13 mouse cellular contexts compared by ENCODE assay signal in genomic region chr1:38729977-38730782, GRCm38 (mm10).
DNase-seq lines count a peak whose midpoint lies in the region; ATAC-seq and TF ChIP-seq lines count a peak whose summit lies in the region.
"Had no signal": no experiment of that assay in that cellular context is flagged by ENCODE, and none has a peak within 500 bp of the region (broad histone marks: within the 10 kb centered on the region; RNA-seq: fewer than 3 reads in every experiment).

No protein-coding gene starts in this region.

- ATAC-seq in hindbrain, embryonic 11.5 days (ENCODE audit: low FRiP score), result no peak
- ATAC-seq: lung, postnatal 0 days had no signal

- H3K36me3 ChIP-seq in hindbrain, embryonic 10.5 days, result no peaks in the 10 kb centered on the region
- H3K36me3 ChIP-seq in hindbrain, embryonic 11.5 days (ENCODE audit: control insufficient read depth, insufficient read depth, low read length), result no peaks in the 10 kb centered on the region

- no peak for DNase-seq in hindbrain, embryonic 10.5 days (ENCODE audit: low spot score)
- no peak for DNase-seq in hindbrain, embryonic 11.5 days (ENCODE audit: low spot score)
- peak; percentile 66 for DNase-seq in brain, embryonic 14.5 days (ENCODE audit: low read depth)
- peak; percentile 26 to 57 for DNase-seq in frontal cortex, postnatal 36 days (ENCODE audit: low spot score in 2 of 2)
- DNase-seq in left cerebral cortex, adult 9 months (ENCODE audit: low spot score in 2 of 2), result peak; percentile 44 to 51
- no peak for DNase-seq in yolk sac, embryonic 10.5 days (ENCODE audit: low spot score)
- no peak for DNase-seq in kidney, adult 9 months
- DNase-seq in spleen, postnatal 36 days (ENCODE audit: low spot score in 2 of 2), result no peak
- DNase-seq: cerebellum, adult 9-10 months; kidney, adult 2 months had no signal

- 91% methylated on average over 10 of the region's 10 CpGs for WGBS in hindbrain, embryonic 10.5 days
- 90% methylated on average over 10 of the region's 10 CpGs for whole genome bisulfite sequencing in hindbrain, embryonic 11.5 days

- TF ChIP-seq CTCF in brain, embryonic 14.5 days (IDR thresholded peaks at IDR 0.05; ENCODE audit: borderline replicate concordance, extremely low read depth, insufficient read depth, insufficient read length), result no peak

- H3K4me3 ChIP-seq in hindbrain, embryonic 10.5 days, result no peak overlapping the region
- no peak overlapping the region for H3K4me3 ChIP-seq in hindbrain, embryonic 11.5 days (ENCODE audit: low read depth, low read length)
- H3K4me3 ChIP-seq: erythroblast, embryonic 14.5 days had no signal

- H3K27ac ChIP-seq in hindbrain, embryonic 10.5 days, result 0 out of 2 replicates have a peak overlapping the region, but pooled peaks have one; percentile 31
- no peak overlapping the region for H3K27ac ChIP-seq in hindbrain, embryonic 11.5 days (ENCODE audit: low read depth, low read length)

- peaks cover 5% of the 10 kb centered on the region; the same call in 1 of the 2 replicates for H3K4me1 ChIP-seq in hindbrain, embryonic 10.5 days (replicated peaks)
- H3K4me1 ChIP-seq in hindbrain, embryonic 11.5 days (replicated peaks; ENCODE audit: control insufficient read depth, insufficient read depth, low read length), result no peaks in the 10 kb centered on the region

- no peak for TF ChIP-seq POLR2A in brain, embryonic 14.5 days (IDR thresholded peaks at IDR 0.05; ENCODE audit: borderline replicate concordance, extremely low read depth, insufficient read depth, insufficient read length, poor library complexity, severe bottlenecking)

- no peak overlapping the region for H3K9ac ChIP-seq in hindbrain, embryonic 11.5 days (ENCODE audit: low read depth, low read length)

- H3K9me3 ChIP-seq in hindbrain, embryonic 10.5 days, result no peaks in the 10 kb centered on the region
- no peaks in the 10 kb centered on the region for H3K9me3 ChIP-seq in hindbrain, embryonic 11.5 days (ENCODE audit: control insufficient read depth, low read length)

- no peaks in the 10 kb centered on the region for H3K27me3 ChIP-seq in hindbrain, embryonic 10.5 days (ENCODE audit: insufficient read depth, poor library complexity, severe bottlenecking)
- H3K27me3 ChIP-seq in hindbrain, embryonic 11.5 days (ENCODE audit: control insufficient read depth, insufficient read depth, low read length), result no peaks in the 10 kb centered on the region

- no peak overlapping the region for H3K4me2 ChIP-seq in hindbrain, embryonic 11.5 days (replicated peaks; ENCODE audit: low read depth, low read length)
- H3K4me2 ChIP-seq: liver, embryonic 11.5 days had no signal

Comparison
In these comparisons a context has a peak if more than half of its experiments do, and no peak if none do; other contexts are left out.
1. DNase-seq: peak in brain, embryonic 14.5 days (single experiment), frontal cortex, postnatal 36 days (2 of 2) and left cerebral cortex, adult 9 months (2 of 2); none in hindbrain, embryonic 10.5 days (single experiment), hindbrain, embryonic 11.5 days (single experiment), yolk sac, embryonic 10.5 days (single experiment), kidney, adult 9 months (single experiment) and spleen, postnatal 36 days (0 of 2).